Mouse (Mus musculus) heart, adult 2 months (tissue): ENCODE data around the gene Tmem165. TPM values are rescaled to one million over a fixed set of nuclear protein-coding genes. Genes with fewer than 3 reads are reported as not detected.

ENCODE experiments used
- DNase-seq, 2 experiments: peaks; one replicate each; pipeline ENCODE4 v3.0.0; 2021
- H3K27ac ChIP-seq: fragments of 200-600 bp; 2 replicates; pipeline ENCODE4 v1.8.1; 2022
- H3K27me3 ChIP-seq: fragments of 200-500 bp; 2 replicates; pipeline ENCODE4 v1.6.1; 2012; ENCODE audit warnings: mild to moderate bottlenecking, low read length, inconsistent platforms, mixed read lengths; ENCODE audit not compliant: control insufficient read depth, insufficient read depth
- H3K36me3 ChIP-seq: fragments of 200-500 bp; 2 replicates; pipeline ENCODE4 v1.6.1; 2012; ENCODE audit warnings: low read length, inconsistent platforms; ENCODE audit not compliant: control insufficient read depth, insufficient read depth
- H3K4me1 ChIP-seq: fragments of 200-500 bp; 2 replicates; pipeline ENCODE4 v1.6.1; 2011; ENCODE audit warnings: low read length; ENCODE audit not compliant: control insufficient read depth, insufficient read depth
- H3K4me3 ChIP-seq: fragments of 200-600 bp; 2 replicates; pipeline ENCODE4 v1.8.1; 2022
- H3K79me2 ChIP-seq: fragments of 200-500 bp; replicated peaks from 2 replicates; pipeline ENCODE4 v1.6.1; 2012; ENCODE audit warnings: mild to moderate bottlenecking, inconsistent platforms, low read length, moderate library complexity, mixed read lengths; ENCODE audit not compliant: control insufficient read depth, insufficient read depth
- H3K9ac ChIP-seq: fragments of 200-500 bp; 2 replicates; pipeline ENCODE4 v1.6.1; 2012; ENCODE audit warnings: low read depth, mild to moderate bottlenecking, control low read depth, inconsistent platforms, low read length, mixed read lengths
- CTCF ChIP-seq: fragments of 200-600 bp; IDR thresholded peaks from 2 replicates; pipeline ENCODE4 v1.8.1; 2022; ENCODE audit warnings: antibody characterized with exemption, mild to moderate bottlenecking, moderate library complexity
- EP300 ChIP-seq: fragments of 200-500 bp; IDR thresholded peaks from 2 replicates; pipeline ENCODE4 v1.6.1; 2011; ENCODE audit warnings: low read depth, low read length, control low read depth; ENCODE audit not compliant: insufficient read depth
- POLR2A ChIP-seq: fragments of 200-500 bp; IDR thresholded peaks from 2 replicates; pipeline ENCODE4 v1.6.1; 2011; ENCODE audit warnings: mild to moderate bottlenecking, low read depth, low read length, control low read depth; ENCODE audit not compliant: insufficient read depth
- WGBS: fragments of 180-500 bp; shearing (Covaris S2); methylation state at CpG from one replicate; pipeline ENCODE4 v1.1.7; 2018; 5-methylcytosine and 5-hydroxymethylcytosine counted together
- intact Hi-C: fragments of 180-260 bp; cut with DNase I; formaldehyde crosslinking; loops from one replicate; pipeline ENCODE4 v1.15.1; 2025
- polyA plus RNA-seq: library from polyadenylated mRNA; depleted of rRNA; stranded (reverse); fragments of >200 nt; gene quantifications from 2 replicates; pipeline ENCODE4 v1.2.3, GENCODE M21; 2012; rRNA removed
- total RNA-seq, 2 experiments: library from RNA; stranded (reverse); gene quantifications; 2 replicates each; pipeline ENCODE4 v1.2.3; 2021

Tmem165 gene
- total and polyA plus RNA-seq, 3 experiments = 17.9 to 21.5 (median 19.0) TPM

- H3K27ac ChIP-seq = no peak overlapping the region
Measured at GRCm38 (mm10) chr5:76246539-76246938, 62.9 kb downstream of the Tmem165 start.

GRCm38 (mm10) chr5:76250948-76251347 lies 67.3 kb downstream of the Tmem165 start:
- Histone ChIP-seq H3K36me3 (no peaks in the 10 kb centered on the region), H3K4me3 (no peak overlapping the region), H3K27me3 (no peaks in the 10 kb centered on the region), H3K79me2 (no peaks in the 10 kb centered on the region; the same call in 1 of the 2 replicates), H3K4me1 (no peaks in the 10 kb centered on the region), H3K9ac (no peak overlapping the region), H3K27ac (no peak overlapping the region)
- TF ChIP-seq POLR2A = no peak
- TF ChIP-seq CTCF = no peak
- no peak for TF ChIP-seq EP300
- WGBS = 87% methylated on average over 3 of the region's 3 CpGs
- no peak for DNase-seq
- intact Hi-C loops = no loop called here

More at GRCm38 (mm10) chr5:76246539-76246938, 62.9 kb downstream of the Tmem165 start:
- intact Hi-C loops = no loop called here
- H3K36me3 ChIP-seq = no peaks in the 10 kb centered on the region
- H3K9ac ChIP-seq = no peak overlapping the region
- TF ChIP-seq POLR2A (no peak), CTCF (no peak), EP300 (no peak)
- H3K4me1 ChIP-seq = no peaks in the 10 kb centered on the region
- no peak for DNase-seq
- H3K4me3 ChIP-seq = no peak overlapping the region
- H3K79me2 ChIP-seq = no peaks in the 10 kb centered on the region; the same call in 1 of the 2 replicates
- no peaks in the 10 kb centered on the region for H3K27me3 ChIP-seq

Other genes starting within 250 kb of the Tmem165 start
- gene Kdr, start 205.4 kb upstream of the Tmem165 start, total RNA-seq = 10 to 100 TPM; 70.7 to 78.2 TPM
- 38.3 and 73.9 TPM in 2 replicates for gene Kdr, start 205.4 kb upstream of the Tmem165 start, polyA plus RNA-seq
- gene Srd5a3, start 43.6 kb upstream of the Tmem165 start, total RNA-seq = 10 to 100 TPM in 1 of 2 experiments, 1 to 10 TPM in 1; 8.6 to 10.0 TPM
- 17.0 and 26.1 TPM in 2 replicates for gene Srd5a3, start 43.6 kb upstream of the Tmem165 start, polyA plus RNA-seq
- 10 to 100 TPM; 29.4 to 35.3 TPM for gene Clock, start 120.9 kb downstream of the Tmem165 start, total RNA-seq
- 11.1 and 23.7 TPM in 2 replicates for gene Clock, start 120.9 kb downstream of the Tmem165 start, polyA plus RNA-seq
- not detected for gene Pdcl2, start 147.3 kb downstream of the Tmem165 start, total RNA-seq
- not detected in 2 replicates for gene Pdcl2, start 147.3 kb downstream of the Tmem165 start, polyA plus RNA-seq
- gene Nmu, start 179.9 kb downstream of the Tmem165 start, total RNA-seq = not detected
- not detected in 2 replicates for gene Nmu, start 179.9 kb downstream of the Tmem165 start, polyA plus RNA-seq